ENCODE assay signal across 17 mouse cellular contexts in the genomic region with DNA sequence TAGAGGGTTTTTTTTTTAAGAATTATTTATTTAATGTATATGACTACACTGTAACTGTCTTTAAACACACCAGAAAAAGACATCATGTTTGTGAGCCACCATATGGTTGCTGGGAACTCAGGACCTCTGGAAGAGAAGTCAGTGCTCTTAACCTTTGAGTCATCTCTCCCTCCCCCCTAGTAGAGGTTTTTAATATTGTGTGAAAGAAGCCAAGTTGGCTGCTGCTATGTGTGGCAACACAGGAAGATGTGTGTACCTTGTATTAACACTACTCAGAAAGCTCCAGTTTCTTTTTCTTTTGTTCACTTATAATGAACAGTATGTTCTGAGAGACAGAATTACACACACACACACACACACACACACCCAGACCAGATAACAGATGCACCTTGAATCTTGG.
"Had no signal": no experiment of that assay in that cellular context is flagged by ENCODE, and none has a peak within 500 bp of the region (broad histone marks: within the 10 kb centered on the region; RNA-seq: fewer than 3 reads in every experiment).

No protein-coding gene starts in this region.

- H3K36me3 ChIP-seq: limb, embryonic 10.5 days; liver, embryonic 13.5 days had no signal

- ATAC-seq: midbrain, embryonic 13.5 days; midbrain, embryonic 16.5 days had no signal

- H3K27ac ChIP-seq: limb, embryonic 10.5 days; limb, embryonic 13.5 days; liver, embryonic 13.5 days; midbrain, embryonic 10.5 days; midbrain, embryonic 13.5 days; neural tube, embryonic 13.5 days had no signal

- H3K4me1 ChIP-seq: liver, embryonic 13.5 days had no signal

- H3K27me3 ChIP-seq: limb, embryonic 13.5 days; liver, embryonic 13.5 days; midbrain, embryonic 13.5 days; neural tube, embryonic 13.5 days had no signal

- H3K9ac ChIP-seq: limb, embryonic 13.5 days; liver, embryonic 13.5 days; midbrain, embryonic 13.5 days; neural tube, embryonic 13.5 days had no signal

- H3K4me2 ChIP-seq: limb, embryonic 13.5 days; liver, embryonic 13.5 days; midbrain, embryonic 13.5 days; neural tube, embryonic 13.5 days had no signal

- H3K4me3 ChIP-seq: limb, embryonic 10.5 days; limb, embryonic 13.5 days; liver, embryonic 13.5 days; midbrain, embryonic 10.5 days; midbrain, embryonic 13.5 days; myocyte; neural tube, embryonic 13.5 days had no signal

- H3K9me3 ChIP-seq: limb, embryonic 10.5 days; limb, embryonic 13.5 days; liver, embryonic 13.5 days; midbrain, embryonic 10.5 days; midbrain, embryonic 13.5 days; neural tube, embryonic 13.5 days had no signal

- DNase-seq: kidney, adult 9 months; kidney, postnatal 14 days; kidney, postnatal 4 days; liver; liver, embryonic 13.5 days; lung, adult 2 months; lung, postnatal 14 days; lung, postnatal 4 days; thymus, adult 18-20 months; thymus, postnatal 36 days had no signal
